Mouse (Mus musculus): ENCODE measurements around the gene Catsper1. TPM values are rescaled to one million over a fixed set of nuclear protein-coding genes. Genes with fewer than 3 reads are reported as not detected.

Catsper1 gene
- polyA plus RNA-seq, 1 experiment from 2014 or later, result not detected

- 35% methylated on average over 97 of the region's 98 CpGs for WGBS (ENCODE audit: insufficient replicate concordance)
- H3K4me1 ChIP-seq (ENCODE audit: control insufficient read depth, low read depth, low read length), result no peaks in the 10 kb centered on the region; the same call in 1 of the 2 replicates
- ATAC-seq (ENCODE audit: low read depth), result no peak
Observed at GRCm38 (mm10) chr19:5306968-5307734, 28.4 kb upstream of the Catsper1 start.

GRCm38 (mm10) chr19:5309025-5309424, 26.5 kb upstream of the Catsper1 start:
- 67% methylated on average over 7 of the region's 7 CpGs for WGBS (ENCODE audit: insufficient replicate concordance)
- no peak overlapping the region for H3K9ac ChIP-seq (ENCODE audit: low read depth, low read length)

More at GRCm38 (mm10) chr19:5306968-5307734, 28.4 kb upstream of the Catsper1 start:
- H3K4me2 ChIP-seq (ENCODE audit: low read depth, low read length), result peak overlapping the region; percentile 30
- H3K27ac ChIP-seq (ENCODE audit: low read length), result no peak overlapping the region
- H3K36me3 ChIP-seq (ENCODE audit: control insufficient read depth, insufficient read depth), result no peaks in the 10 kb centered on the region
- no peak overlapping the region for H3K9ac ChIP-seq (ENCODE audit: low read depth, low read length)
- peaks cover 17% of the 10 kb centered on the region for H3K27me3 ChIP-seq (ENCODE audit: control insufficient read depth, insufficient read depth, low read depth, low read length)
- peak overlapping the region; percentile 9 for H3K4me3 ChIP-seq (ENCODE audit: low read depth, low read length)
- H3K9me3 ChIP-seq (replicated peaks; ENCODE audit: control insufficient read depth, low read length), result no peaks in the 10 kb centered on the region

GRCm38 (mm10) chr19:5313189-5313588, 22.4 kb upstream of the Catsper1 start:
- Histone ChIP-seq H3K36me3 (ENCODE audit: control insufficient read depth, insufficient read depth) (no peaks in the 10 kb centered on the region), H3K4me2 (ENCODE audit: low read depth, low read length) (no peak overlapping the region), H3K9ac (ENCODE audit: low read depth, low read length) (no peak overlapping the region), H3K4me1 (ENCODE audit: control insufficient read depth, low read depth, low read length) (no peaks in the 10 kb centered on the region), H3K9me3 (replicated peaks; ENCODE audit: control insufficient read depth, low read length) (peaks cover 2% of the 10 kb centered on the region), H3K27me3 (ENCODE audit: control insufficient read depth, insufficient read depth, low read depth, low read length) (no peaks in the 10 kb centered on the region), H3K4me3 (ENCODE audit: low read depth, low read length) (no peak overlapping the region), H3K27ac (ENCODE audit: low read length) (no peak overlapping the region)
- WGBS (ENCODE audit: insufficient replicate concordance), result 73% methylated on average over 8 of the region's 8 CpGs
- ATAC-seq (ENCODE audit: low read depth), result no peak

More at GRCm38 (mm10) chr19:5309025-5309424, 26.5 kb upstream of the Catsper1 start:
- no peak overlapping the region for H3K4me3 ChIP-seq (ENCODE audit: low read depth, low read length)
- no peaks in the 10 kb centered on the region for H3K9me3 ChIP-seq (replicated peaks; ENCODE audit: control insufficient read depth, low read length)
- no peak for ATAC-seq (ENCODE audit: low read depth)
- peaks cover 17% of the 10 kb centered on the region for H3K27me3 ChIP-seq (ENCODE audit: control insufficient read depth, insufficient read depth, low read depth, low read length)
- H3K36me3 ChIP-seq (ENCODE audit: control insufficient read depth, insufficient read depth), result no peaks in the 10 kb centered on the region
- H3K27ac ChIP-seq (ENCODE audit: low read length), result no peak overlapping the region
- H3K4me1 ChIP-seq (ENCODE audit: control insufficient read depth, low read depth, low read length), result no peaks in the 10 kb centered on the region; the same call in 1 of the 2 replicates
- H3K4me2 ChIP-seq (ENCODE audit: low read depth, low read length), result no peak overlapping the region

- 42% methylated on average over 17 of the region's 17 CpGs for WGBS (ENCODE audit: insufficient replicate concordance)
- no peaks in the 10 kb centered on the region for H3K36me3 ChIP-seq (ENCODE audit: control insufficient read depth, insufficient read depth)
- no peak for ATAC-seq (ENCODE audit: low read depth)
Observed at GRCm38 (mm10) chr19:5323801-5324200, 11.7 kb upstream of the Catsper1 start.

GRCm38 (mm10) chr19:5327970-5328369, 7.6 kb upstream of the Catsper1 start:
- no peaks in the 10 kb centered on the region for H3K36me3 ChIP-seq (ENCODE audit: control insufficient read depth, insufficient read depth)
- no peaks in the 10 kb centered on the region for H3K4me1 ChIP-seq (ENCODE audit: control insufficient read depth, low read depth, low read length)
- no peak overlapping the region for H3K9ac ChIP-seq (ENCODE audit: low read depth, low read length)
- ATAC-seq (ENCODE audit: low read depth), result no peak
- H3K4me3 ChIP-seq (ENCODE audit: low read depth, low read length), result no peak overlapping the region
- WGBS (ENCODE audit: insufficient replicate concordance), result 74% methylated on average over 19 of the region's 19 CpGs
- H3K4me2 ChIP-seq (ENCODE audit: low read depth, low read length), result no peak overlapping the region
- H3K9me3 ChIP-seq (replicated peaks; ENCODE audit: control insufficient read depth, low read length), result no peaks in the 10 kb centered on the region
- no peaks in the 10 kb centered on the region for H3K27me3 ChIP-seq (ENCODE audit: control insufficient read depth, insufficient read depth, low read depth, low read length)
- no peak overlapping the region for H3K27ac ChIP-seq (ENCODE audit: low read length)

More at GRCm38 (mm10) chr19:5323801-5324200, 11.7 kb upstream of the Catsper1 start:
- Histone ChIP-seq H3K27me3 (ENCODE audit: control insufficient read depth, insufficient read depth, low read depth, low read length) (no peaks in the 10 kb centered on the region), H3K9me3 (replicated peaks; ENCODE audit: control insufficient read depth, low read length) (no peaks in the 10 kb centered on the region), H3K4me2 (ENCODE audit: low read depth, low read length) (no peak overlapping the region), H3K27ac (ENCODE audit: low read length) (no peak overlapping the region), H3K9ac (ENCODE audit: low read depth, low read length) (no peak overlapping the region), H3K4me1 (ENCODE audit: control insufficient read depth, low read depth, low read length) (no peaks in the 10 kb centered on the region), H3K4me3 (ENCODE audit: low read depth, low read length) (no peak overlapping the region)

GRCm38 (mm10) chr19:5334741-5335140, 800 bp upstream of the Catsper1 start:
- no peaks in the 10 kb centered on the region for H3K4me1 ChIP-seq (ENCODE audit: control insufficient read depth, low read depth, low read length)
- no peak overlapping the region for H3K9ac ChIP-seq (ENCODE audit: low read depth, low read length)
- no peak for ATAC-seq (ENCODE audit: low read depth)
- H3K27me3 ChIP-seq (ENCODE audit: control insufficient read depth, insufficient read depth, low read depth, low read length), result no peaks in the 10 kb centered on the region
- H3K9me3 ChIP-seq (replicated peaks; ENCODE audit: control insufficient read depth, low read length), result no peaks in the 10 kb centered on the region
- no peaks in the 10 kb centered on the region for H3K36me3 ChIP-seq (ENCODE audit: control insufficient read depth, insufficient read depth)
- H3K27ac ChIP-seq (ENCODE audit: low read length), result no peak overlapping the region
- 66% methylated on average over 5 of the region's 5 CpGs for WGBS (ENCODE audit: insufficient replicate concordance)
- no peak overlapping the region for H3K4me2 ChIP-seq (ENCODE audit: low read depth, low read length)
- no peak overlapping the region for H3K4me3 ChIP-seq (ENCODE audit: low read depth, low read length)

GRCm38 (mm10) chr19:5337975-5338374, 2.4 kb downstream of the Catsper1 start:
- no peaks in the 10 kb centered on the region for H3K27me3 ChIP-seq (ENCODE audit: control insufficient read depth, insufficient read depth, low read depth, low read length)
- H3K9me3 ChIP-seq (replicated peaks; ENCODE audit: control insufficient read depth, low read length), result no peaks in the 10 kb centered on the region
- no peaks in the 10 kb centered on the region for H3K36me3 ChIP-seq (ENCODE audit: control insufficient read depth, insufficient read depth)
- H3K27ac ChIP-seq (ENCODE audit: low read length), result no peak overlapping the region
- no peak overlapping the region for H3K4me2 ChIP-seq (ENCODE audit: low read depth, low read length)
- no peak overlapping the region for H3K9ac ChIP-seq (ENCODE audit: low read depth, low read length)
- 10% methylated on average over 5 of the region's 5 CpGs for WGBS (ENCODE audit: insufficient replicate concordance)
- no peaks in the 10 kb centered on the region for H3K4me1 ChIP-seq (ENCODE audit: control insufficient read depth, low read depth, low read length)
- no peak for ATAC-seq (ENCODE audit: low read depth)
- no peak overlapping the region for H3K4me3 ChIP-seq (ENCODE audit: low read depth, low read length)

GRCm38 (mm10) chr19:5341360-5341759, 5.8 kb downstream of the Catsper1 start:
- no peak overlapping the region for H3K27ac ChIP-seq (ENCODE audit: low read length)
- WGBS (ENCODE audit: insufficient replicate concordance), result 68% methylated on average over 7 of the region's 7 CpGs
- H3K9ac ChIP-seq (ENCODE audit: low read depth, low read length), result no peak overlapping the region
- no peak overlapping the region for H3K4me3 ChIP-seq (ENCODE audit: low read depth, low read length)
- no peaks in the 10 kb centered on the region for H3K36me3 ChIP-seq (ENCODE audit: control insufficient read depth, insufficient read depth)
- no peaks in the 10 kb centered on the region for H3K4me1 ChIP-seq (ENCODE audit: control insufficient read depth, low read depth, low read length)
- no peaks in the 10 kb centered on the region for H3K27me3 ChIP-seq (ENCODE audit: control insufficient read depth, insufficient read depth, low read depth, low read length)
- no peaks in the 10 kb centered on the region for H3K9me3 ChIP-seq (replicated peaks; ENCODE audit: control insufficient read depth, low read length)
- H3K4me2 ChIP-seq (ENCODE audit: low read depth, low read length), result no peak overlapping the region
- ATAC-seq (ENCODE audit: low read depth), result no peak

- no peak overlapping the region for H3K4me3 ChIP-seq (ENCODE audit: low read depth, low read length)
- no peaks in the 10 kb centered on the region for H3K27me3 ChIP-seq (ENCODE audit: control insufficient read depth, insufficient read depth, low read depth, low read length)
- H3K4me2 ChIP-seq (ENCODE audit: low read depth, low read length), result no peak overlapping the region
- WGBS (ENCODE audit: insufficient replicate concordance), result 60% methylated on average over 6 of the region's 6 CpGs
- peaks cover 5% of the 10 kb centered on the region; the same call in 1 of the 2 replicates for H3K4me1 ChIP-seq (ENCODE audit: control insufficient read depth, low read depth, low read length)
- no peaks in the 10 kb centered on the region for H3K9me3 ChIP-seq (replicated peaks; ENCODE audit: control insufficient read depth, low read length)
- no peak for ATAC-seq (ENCODE audit: low read depth)
- H3K9ac ChIP-seq (ENCODE audit: low read depth, low read length), result no peak overlapping the region
- H3K27ac ChIP-seq (ENCODE audit: low read length), result no peak overlapping the region
- H3K36me3 ChIP-seq (ENCODE audit: control insufficient read depth, insufficient read depth), result no peaks in the 10 kb centered on the region
Observed at GRCm38 (mm10) chr19:5345297-5346131, 10.0 kb downstream of the Catsper1 start.

Data from liver, embryonic 16.5 days (tissue).